Mouse (Mus musculus) megakaryocyte, embryonic 14.5 days (primary cell): ENCODE data around the gene Smyd4.

Experiments
- FLI1 ChIP-seq: IDR thresholded peaks from 2 replicates; pipeline ENCODE4 v1.6.1; 2012; ENCODE audit warnings: low read length, inconsistent platforms, mixed read lengths
- GATA1 ChIP-seq: IDR thresholded peaks from 3 replicates; pipeline ENCODE4 v1.6.1; 2012; ENCODE audit warnings: mixed read lengths, low read length, inconsistent platforms, borderline replicate concordance

DNA sequence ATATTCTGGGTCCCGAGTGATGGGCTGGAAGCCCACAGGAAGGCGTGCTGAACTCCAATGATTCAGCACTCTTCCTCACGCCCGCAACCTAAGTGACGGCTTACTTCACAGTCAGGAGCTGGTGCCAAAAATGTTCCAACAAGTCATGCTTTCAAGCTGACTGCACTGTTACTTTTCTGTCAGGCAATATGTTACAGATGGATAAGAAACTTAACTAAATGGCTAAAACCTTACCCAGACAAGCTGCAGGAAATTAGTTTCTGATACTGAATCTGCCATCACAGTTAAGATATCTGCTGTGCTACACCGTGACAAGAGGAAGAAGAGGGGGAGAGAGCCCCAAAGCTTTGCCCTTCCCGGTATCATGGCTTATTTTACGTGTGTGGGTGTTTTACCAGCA, 34.4 kb upstream of the Smyd4 start:
- TF ChIP-seq GATA1 (no peak), FLI1 (no peak)
